Mouse (Mus musculus) layer of hippocampus, adult 8-10 months (tissue): ENCODE measurements at regions not wholly inside any gene's neighbourhood (a gene's known extent, or its start where the extent isn't known, plus 50 kb on each side); places are given as distances from the start of the nearest gene placed in this dataset.

ENCODE experiments used
- DNase-seq, 2 experiments: peaks; one replicate each; pipeline ENCODE4 v3.0.0; 2022; ENCODE audit warnings: low spot score in 2 of 2

GRCm38 (mm10) chr13:26714056-26714455, 55.9 kb downstream of the Hdgfl1 start:
- DNase-seq, result no peak

DNA sequence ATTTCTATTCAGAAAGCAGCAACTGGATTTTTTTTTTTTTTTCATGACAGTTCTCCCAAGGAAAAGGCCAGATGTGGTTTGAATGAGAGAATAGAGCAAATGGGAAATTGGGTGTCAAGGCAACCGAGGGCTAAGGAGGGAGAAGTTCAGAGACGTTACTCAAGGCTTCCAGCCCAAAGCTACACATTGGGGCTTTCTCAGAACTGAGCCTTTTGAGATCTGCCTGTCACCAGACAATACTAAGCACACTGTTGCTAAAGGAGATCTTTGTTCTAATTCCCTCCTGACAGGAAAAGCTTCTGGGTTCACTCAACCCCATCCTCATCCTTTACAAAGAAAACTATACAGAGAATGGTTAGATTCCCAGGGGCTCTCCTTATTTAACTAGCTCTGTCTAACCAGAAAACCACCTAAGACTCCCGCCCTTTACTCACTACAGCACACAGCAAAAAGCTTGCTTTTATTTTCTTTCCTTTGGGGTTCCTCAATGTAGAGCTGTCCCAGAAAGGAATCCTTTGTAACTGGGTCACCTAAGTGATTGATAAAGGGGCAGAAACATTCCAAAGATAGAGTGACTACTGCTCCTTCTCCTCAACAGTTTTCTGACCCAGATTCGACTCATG, 70.8 kb downstream of the Hdgfl1 start:
- no peak for DNase-seq

GRCm38 (mm10) chr13:26659471-26659870, 110.5 kb downstream of the Hdgfl1 start:
- no peak for DNase-seq

GRCm38 (mm10) chr13:26657010-26657611, 112.9 kb downstream of the Hdgfl1 start:
- DNase-seq, result peak; percentile 4 to 5
